Comparison of ENCODE assay signal across 17 mouse cellular contexts in genomic region chr14:51051941-51052340, GRCm38 (mm10). TPM values are rescaled to one million over a fixed set of nuclear protein-coding genes. Genes with fewer than 3 reads are reported as not detected.
"Had no signal": no experiment of that assay in that cellular context is flagged by ENCODE, and none has a peak within 500 bp of the region (broad histone marks: within the 10 kb centered on the region; RNA-seq: fewer than 3 reads in every experiment).

No protein-coding gene starts in this region.

- H3K9ac ChIP-seq: liver, embryonic 13.5 days; liver, postnatal 0 days; midbrain, embryonic 15.5 days; neural tube, embryonic 12.5 days had no signal

- ATAC-seq: hindbrain, postnatal 0 days; liver, postnatal 0 days; midbrain, embryonic 15.5 days had no signal

- DNase-seq: kidney, adult 2 months; kidney, postnatal 14 days; liver; liver, embryonic 13.5 days; liver, postnatal 0 days; lung, postnatal 14 days; right cerebral cortex, postnatal 4 days; spleen, adult 18-20 months; thymus, adult 18-20 months; thymus, postnatal 14 days had no signal

- H3K4me3 ChIP-seq: left cerebral cortex, adult 2 months; liver, embryonic 13.5 days; midbrain, embryonic 15.5 days; neural tube, embryonic 12.5 days had no signal

- H3K27me3 ChIP-seq: liver, embryonic 13.5 days; midbrain, embryonic 15.5 days; neural tube, embryonic 12.5 days had no signal

- H3K4me2 ChIP-seq: liver, embryonic 13.5 days; midbrain, embryonic 15.5 days; neural tube, embryonic 12.5 days had no signal

- H3K27ac ChIP-seq: hindbrain, postnatal 0 days; left cerebral cortex, adult 2 months; liver, embryonic 13.5 days; midbrain, embryonic 15.5 days; neural tube, embryonic 12.5 days had no signal

- H3K9me3 ChIP-seq: liver, embryonic 13.5 days; midbrain, embryonic 15.5 days; neural tube, embryonic 12.5 days had no signal

- H3K4me1 ChIP-seq: midbrain, embryonic 15.5 days; neural tube, embryonic 12.5 days had no signal

- H3K36me3 ChIP-seq: liver, embryonic 13.5 days; midbrain, embryonic 15.5 days; neural tube, embryonic 12.5 days had no signal

RNA-seq across cellular contexts. Expression of gene Rnase11, which starts 2.0 kb away (rescaled TPM):
- polyA plus RNA-seq: hindbrain, postnatal 0 days; intestine, embryonic 14.5 days; kidney, adult 2 months; limb, embryonic 11.5 days; liver, embryonic 13.5 days; liver, postnatal 0 days; midbrain, embryonic 15.5 days; neural tube, embryonic 12.5 days; stomach, embryonic 14.5 days had no signal

RNA-seq across cellular contexts. Expression of gene Rnase12, which starts 5.5 kb away (rescaled TPM):
- polyA plus RNA-seq: kidney, adult 2 months; limb, embryonic 11.5 days; midbrain, embryonic 15.5 days; neural tube, embryonic 12.5 days had no signal

RNA-seq across cellular contexts. Expression of gene Rnase9, which starts 10.3 kb away (rescaled TPM):
- polyA plus RNA-seq: hindbrain, postnatal 0 days; intestine, embryonic 14.5 days; kidney, adult 2 months; limb, embryonic 11.5 days; liver, embryonic 13.5 days; liver, postnatal 0 days; midbrain, embryonic 15.5 days; neural tube, embryonic 12.5 days; stomach, embryonic 14.5 days had no signal

RNA-seq across cellular contexts. Expression of gene Olfr750, which starts 22.3 kb away (rescaled TPM):
- polyA plus RNA-seq: intestine, embryonic 14.5 days; kidney, adult 2 months; limb, embryonic 11.5 days; liver, embryonic 13.5 days; liver, postnatal 0 days; neural tube, embryonic 12.5 days; stomach, embryonic 14.5 days had no signal
